Mouse (Mus musculus): Measurements from ENCODE around the gene Spata6. TPM values are rescaled to one million over a fixed set of nuclear protein-coding genes. Genes with fewer than 3 reads are reported as not detected.

The Spata6 gene
- polyA plus RNA-seq, 1 experiment = 12.9 TPM

DNA sequence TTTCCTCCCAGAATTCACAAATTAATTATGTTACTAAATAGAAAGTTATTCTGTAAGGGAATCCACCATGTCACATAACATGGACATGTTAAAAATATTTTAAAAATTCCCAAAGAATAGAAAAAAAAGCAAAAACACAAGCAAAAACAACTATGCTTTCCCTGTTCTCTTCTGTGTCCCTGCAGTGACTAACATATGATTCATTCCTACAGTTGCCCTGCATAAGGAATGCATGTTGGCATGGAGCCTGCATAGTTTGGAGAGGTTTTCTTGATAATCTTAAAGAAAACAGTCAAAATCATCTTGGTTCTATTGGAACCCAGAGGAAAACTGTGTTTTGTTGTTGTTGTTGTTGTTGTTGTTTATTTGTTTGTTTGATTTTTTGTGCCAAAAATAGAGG is 132.8 kb downstream of the Spata6 start:
- Histone ChIP-seq H3ac (ENCODE audit: control insufficient read depth, insufficient read length) (no peak overlapping the region), H3K79me2 (ENCODE audit: control insufficient read depth, insufficient read depth) (no peaks in the 10 kb centered on the region), H3K4me3 (no peak overlapping the region), H3K36me3 (ENCODE audit: control insufficient read depth, insufficient read depth) (no peaks in the 10 kb centered on the region), H3K27me3 (ENCODE audit: control insufficient read depth, insufficient read depth, insufficient read length) (no peaks in the 10 kb centered on the region), H3K4me2 (ENCODE audit: low read depth) (no peak overlapping the region)
- TF ChIP-seq TCF12 (IDR thresholded peaks at IDR 0.05; ENCODE audit: insufficient read depth, poor library complexity, severe bottlenecking) (no peak), POLR2AphosphoS2 (IDR thresholded peaks at IDR 0.05; ENCODE audit: insufficient read length, low read depth) (no peak), MYOG (IDR thresholded peaks at IDR 0.05; ENCODE audit: control insufficient read depth in 1 of 3, insufficient read depth in 1 of 3, insufficient read length in 2 of 3, low read depth in 2 of 3) (no peak), MAX (IDR thresholded peaks at IDR 0.05; ENCODE audit: low read depth) (no peak), USF1 (IDR thresholded peaks at IDR 0.05; ENCODE audit: low read depth) (no peak), SRF (IDR thresholded peaks at IDR 0.05; ENCODE audit: control insufficient read depth, insufficient read length, low read depth) (no peak), POLR2A (IDR thresholded peaks at IDR 0.05; ENCODE audit: insufficient read length, low read depth) (no peak), TCF3 (IDR thresholded peaks at IDR 0.05; ENCODE audit: insufficient read length, low read depth) (no peak), CEBPB (IDR thresholded peaks at IDR 0.05; ENCODE audit: insufficient read depth, poor library complexity, severe bottlenecking) (no peak), REST (IDR thresholded peaks at IDR 0.05; ENCODE audit: insufficient read depth, insufficient read length) (no peak)

DNA sequence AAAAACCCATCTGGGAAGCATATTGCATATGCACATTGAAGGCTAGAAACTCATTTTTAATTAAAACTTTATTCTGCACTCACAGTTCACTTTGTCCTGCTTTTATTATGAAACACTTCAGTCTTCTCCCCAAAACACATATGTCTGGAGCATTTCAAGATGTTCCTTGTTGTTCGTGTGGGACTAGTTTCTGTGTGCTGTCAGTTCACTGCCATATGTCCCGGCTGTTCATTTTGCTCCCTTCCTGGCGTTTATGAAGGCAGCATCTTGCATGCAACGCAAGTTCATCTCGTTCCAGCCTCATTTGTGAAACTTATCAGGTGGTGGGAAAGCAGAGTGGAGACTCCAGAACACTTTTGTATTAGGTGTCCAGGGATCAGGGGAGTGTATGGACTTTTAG is 146.9 kb downstream of the Spata6 start:
- Histone ChIP-seq H3K79me2 (ENCODE audit: control insufficient read depth, insufficient read depth) (no peaks in the 10 kb centered on the region), H3K4me3 (no peak overlapping the region), H3K27me3 (ENCODE audit: control insufficient read depth, insufficient read depth, insufficient read length) (no peaks in the 10 kb centered on the region), H3K4me2 (ENCODE audit: low read depth) (no peak overlapping the region), H3ac (ENCODE audit: control insufficient read depth, insufficient read length) (no peak overlapping the region), H3K36me3 (ENCODE audit: control insufficient read depth, insufficient read depth) (no peaks in the 10 kb centered on the region)
- TF ChIP-seq POLR2A (IDR thresholded peaks at IDR 0.05; ENCODE audit: insufficient read length, low read depth) = no peak
- no peak for TF ChIP-seq E2F4 (IDR thresholded peaks at IDR 0.05; ENCODE audit: insufficient read depth)

DNA sequence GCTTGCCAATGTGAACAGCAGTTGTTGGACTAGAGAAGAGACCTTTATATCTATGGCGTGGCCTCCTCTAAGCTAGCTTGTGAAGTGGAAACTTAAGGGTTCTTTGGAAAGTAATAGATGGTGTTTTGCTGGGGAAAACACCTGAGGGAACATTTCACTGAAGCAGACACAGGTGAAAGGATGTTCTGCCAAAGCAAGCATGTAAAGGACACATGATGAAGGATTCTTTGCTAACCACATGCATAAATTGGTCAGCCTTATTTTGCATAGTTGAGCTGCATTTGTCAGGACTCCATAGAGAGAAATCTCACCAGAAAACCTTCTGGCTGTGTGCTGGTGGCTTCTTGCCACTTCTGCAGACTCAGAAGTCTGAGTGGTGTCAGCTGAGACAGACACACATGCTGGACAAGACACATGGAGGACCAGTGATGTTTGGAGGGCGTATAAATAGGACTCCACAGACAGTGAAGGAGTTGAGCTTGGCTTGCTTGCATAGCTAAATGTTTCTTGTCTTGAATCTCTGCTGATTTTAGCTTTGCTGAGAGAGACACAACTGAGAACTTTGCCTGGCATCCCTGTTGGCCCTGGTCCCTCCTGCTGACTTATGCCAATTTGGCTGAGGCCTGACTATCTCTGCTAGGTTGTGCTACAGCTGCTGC is 148.1 kb downstream of the Spata6 start:
- TF ChIP-seq POLR2A (IDR thresholded peaks at IDR 0.05; ENCODE audit: insufficient read length, low read depth) (no peak), E2F4 (IDR thresholded peaks at IDR 0.05; ENCODE audit: insufficient read depth) (no peak), POLR2AphosphoS2 (IDR thresholded peaks at IDR 0.05; ENCODE audit: insufficient read length, low read depth) (no peak), MYOG (IDR thresholded peaks at IDR 0.05; ENCODE audit: control insufficient read depth in 1 of 3, insufficient read depth in 1 of 3, insufficient read length in 2 of 3, low read depth in 2 of 3) (no peak), TCF12 (IDR thresholded peaks at IDR 0.05; ENCODE audit: insufficient read depth, poor library complexity, severe bottlenecking) (no peak)
- H3K79me2 ChIP-seq (ENCODE audit: control insufficient read depth, insufficient read depth) = no peaks in the 10 kb centered on the region
- no peak overlapping the region for H3ac ChIP-seq (ENCODE audit: control insufficient read depth, insufficient read length)
- no peak overlapping the region for H3K4me3 ChIP-seq
- H3K36me3 ChIP-seq (ENCODE audit: control insufficient read depth, insufficient read depth) = no peaks in the 10 kb centered on the region
- H3K27me3 ChIP-seq (ENCODE audit: control insufficient read depth, insufficient read depth, insufficient read length) = no peaks in the 10 kb centered on the region
- no peak overlapping the region for H3K4me2 ChIP-seq (ENCODE audit: low read depth)

Other genes starting within 250 kb of the Spata6 start
- gene Slc5a9, start 182.9 kb downstream of the Spata6 start, polyA plus RNA-seq (2012; fragmentation: generic; extraction: Trizol) = not detected
- not detected for gene Skint8, start 199.4 kb downstream of the Spata6 start, polyA plus RNA-seq (2012; fragmentation: generic; extraction: Trizol)